Comparison of ENCODE assay signal across 23 mouse cellular contexts in the genomic region with DNA sequence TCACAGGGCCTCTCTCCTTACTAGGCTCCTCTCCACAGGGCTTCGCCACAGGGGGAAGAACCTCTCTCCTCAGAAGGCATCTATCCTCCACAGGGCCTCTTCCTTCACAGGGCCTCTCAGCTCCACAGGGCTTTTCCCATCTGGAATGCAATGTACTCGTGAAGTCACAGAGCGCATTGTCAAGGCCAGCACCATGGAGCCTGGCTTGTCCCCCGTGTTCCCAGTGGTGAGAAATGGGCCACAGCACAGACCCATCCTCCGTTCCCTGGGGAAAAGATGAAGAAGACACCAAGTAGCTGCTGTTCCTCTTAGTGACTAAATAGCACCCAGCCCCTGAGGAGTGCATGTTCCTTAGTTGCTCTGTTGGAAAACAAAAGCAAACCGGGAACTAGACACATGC. TPM values are rescaled to one million over a fixed set of nuclear protein-coding genes. Genes with fewer than 3 reads are reported as not detected.
DNase-seq lines count a peak whose midpoint lies in the region; ATAC-seq lines count a peak whose summit lies in the region.
"Had no signal": no experiment of that assay in that cellular context is flagged by ENCODE, and none has a peak within 500 bp of the region (broad histone marks: within the 10 kb centered on the region; RNA-seq: fewer than 3 reads in every experiment).

No protein-coding gene starts in this region.

- H3K9ac ChIP-seq in heart, embryonic 13.5 days: 0 out of 2 replicates have a peak overlapping the region, but pooled peaks have one; percentile 2
- H3K9ac ChIP-seq: embryonic facial prominence, embryonic 12.5 days; forebrain, embryonic 12.5 days; forebrain, postnatal 0 days had no signal

- ATAC-seq in heart, embryonic 13.5 days (ENCODE audit: extremely low read depth, insufficient number of reproducible peaks, low FRiP score, low TSS enrichment): no peak
- ATAC-seq: activated CD4-positive, CD25-positive, alpha-beta regulatory T cell, adult 4 months; CD4-positive, CD25-positive, alpha-beta regulatory T cell, adult 4 months; forebrain, embryonic 14.5 days; forebrain, postnatal 0 days; Patski had no signal

- no peak overlapping the region for H3K4me3 ChIP-seq in heart, embryonic 13.5 days
- H3K4me3 ChIP-seq: embryonic facial prominence, embryonic 10.5 days; embryonic facial prominence, embryonic 12.5 days; forebrain, embryonic 12.5 days had no signal

- no peak overlapping the region for H3K27ac ChIP-seq in heart, embryonic 13.5 days (replicated peaks)
- H3K27ac ChIP-seq: embryonic facial prominence, embryonic 10.5 days; embryonic facial prominence, embryonic 12.5 days; forebrain, embryonic 12.5 days had no signal

- no peaks in the 10 kb centered on the region for H3K36me3 ChIP-seq in heart, embryonic 13.5 days
- H3K36me3 ChIP-seq: embryonic facial prominence, embryonic 10.5 days; embryonic facial prominence, embryonic 12.5 days; forebrain, embryonic 12.5 days; G1E had no signal

- no peak overlapping the region for H3K4me2 ChIP-seq in heart, embryonic 13.5 days
- H3K4me2 ChIP-seq: embryonic facial prominence, embryonic 12.5 days; forebrain, embryonic 12.5 days had no signal

- 69% methylated on average over 6 of the region's 6 CpGs for WGBS in heart, embryonic 13.5 days

- H3K27me3 ChIP-seq in heart, embryonic 13.5 days (replicated peaks): no peaks in the 10 kb centered on the region
- H3K27me3 ChIP-seq: CH12.LX; embryonic facial prominence, embryonic 12.5 days; forebrain, embryonic 12.5 days; Patski had no signal

- DNase-seq in adrenal gland, adult (ENCODE audit: inconsistent age in 2 of 2, low spot score in 1 of 2): peak; percentile 33 to 58
- DNase-seq in adrenal gland, adult 2 months: no peak
- peak; percentile 87 for DNase-seq in heart, adult 11 months
- no peak for DNase-seq in heart, adult 18-20 months
- DNase-seq in heart, postnatal 4 days: no peak
- DNase-seq: adrenal gland, adult 8-10 months; adrenal gland, postnatal 14 days; adrenal gland, postnatal 36 days; B cell, adult 2 months; cerebellum, adult 2 months; cerebellum, adult 9-10 months; cerebellum, postnatal 25 days; forebrain, postnatal 0 days had no signal

- peaks cover 24% of the 10 kb centered on the region for H3K4me1 ChIP-seq in heart, embryonic 13.5 days
- H3K4me1 ChIP-seq: embryonic facial prominence, embryonic 10.5 days; embryonic facial prominence, embryonic 12.5 days; forebrain, embryonic 12.5 days had no signal

- no peaks in the 10 kb centered on the region for H3K9me3 ChIP-seq in heart, embryonic 13.5 days
- H3K9me3 ChIP-seq: embryonic facial prominence, embryonic 10.5 days; embryonic facial prominence, embryonic 12.5 days; forebrain, embryonic 12.5 days; G1E had no signal

RNA-seq across cellular contexts. Expression of gene D5Ertd579e, which starts 8.9 kb away (rescaled TPM):
- 10 to 100 TPM; 64.4 to 83.5 TPM for total RNA-seq in adrenal gland, adult 2 months (2021)
- polyA plus RNA-seq in adrenal gland, adult 2 months (2012; rRNA removed): 13.7 and 13.9 TPM in 2 replicates
- total RNA-seq in heart, adult 18-20 months (2021): 10 to 100 TPM; 85.9 to 89.3 TPM
- polyA plus RNA-seq in heart, embryonic 13.5 days (2015; fragmentation: Nextera tagmentation; extraction: Ambion mirVana): 20.3 and 22.5 TPM in 2 replicates
- total RNA-seq in heart, postnatal 4 days (2021): 100 to 1,000 TPM; 101 to 105 TPM

RNA-seq across cellular contexts. Expression of gene Bloc1s4, which starts 43.8 kb away (rescaled TPM):
- 10 to 100 TPM; 21.9 to 27.5 TPM for total RNA-seq in adrenal gland, adult 2 months (2021)
- 64.9 and 70.9 TPM in 2 replicates for polyA plus RNA-seq in adrenal gland, adult 2 months (2012; rRNA removed)
- total RNA-seq in heart, adult 18-20 months (2021): 10 to 100 TPM; 14.0 to 14.2 TPM
- 17.1 and 18.0 TPM in 2 replicates for polyA plus RNA-seq in heart, embryonic 13.5 days (2015; fragmentation: Nextera tagmentation; extraction: Ambion mirVana)
- total RNA-seq in heart, postnatal 4 days (2021): 10 to 100 TPM; 11.6 to 13.7 TPM

Comparison
In these comparisons a context has a peak if more than half of its experiments do, and no peak if none do; other contexts are left out.
1. DNase-seq: peak in adrenal gland, adult (2 of 2) and heart, adult 11 months (single experiment); none in adrenal gland, adult 2 months (single experiment), heart, adult 18-20 months (0 of 2) and heart, postnatal 4 days (single experiment).